Mouse (Mus musculus): ENCODE measurements around the gene Colec11. TPM values are rescaled to one million over a fixed set of nuclear protein-coding genes. Genes with fewer than 3 reads are reported as not detected.
A peak's percentile ranks its signal among the peaks of the same experiment; 100 is the strongest.

Colec11 gene
- polyA plus RNA-seq, 1 experiment from 2014 or later: 1.4 TPM

DNA sequence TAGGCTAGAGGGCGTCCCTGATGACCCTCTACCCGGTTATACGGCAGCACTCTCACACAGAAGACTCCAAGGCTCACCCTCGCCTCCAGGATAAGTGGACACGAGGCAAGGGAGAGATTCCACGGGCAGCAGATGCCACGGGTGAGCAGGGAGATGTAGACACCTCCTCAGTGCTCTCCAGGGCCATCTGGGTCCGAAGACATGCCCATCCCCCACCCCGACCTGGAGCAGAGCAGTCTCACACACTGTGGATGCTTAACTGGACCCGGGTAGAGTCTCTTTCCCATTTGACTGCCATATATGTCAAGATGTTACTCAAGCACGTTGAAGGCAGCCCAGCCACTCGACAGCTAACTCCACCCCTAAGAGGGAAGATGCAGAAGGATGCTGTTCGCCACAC lies 32.7 kb downstream of the Colec11 start:
- no peak overlapping the region for H3K4me3 ChIP-seq (ENCODE audit: low read length)
- H3K27ac ChIP-seq (ENCODE audit: low read depth, low read length): peak overlapping the region; percentile 40; the same call in 1 of the 2 replicates
- no peak for ATAC-seq
- H3K4me2 ChIP-seq (ENCODE audit: low read length): no peak overlapping the region
- no peak overlapping the region for H3K9ac ChIP-seq (ENCODE audit: low read depth, low read length)
- H3K36me3 ChIP-seq (ENCODE audit: control insufficient read depth, insufficient read depth, low read length): no peaks in the 10 kb centered on the region
- no peaks in the 10 kb centered on the region for H3K9me3 ChIP-seq (ENCODE audit: control insufficient read depth, low read length)
- H3K27me3 ChIP-seq (replicated peaks; ENCODE audit: control insufficient read depth, insufficient read depth, low read length): no peaks in the 10 kb centered on the region
- H3K4me1 ChIP-seq (ENCODE audit: control insufficient read depth, insufficient read depth, low read depth, low read length): peaks cover 25% of the 10 kb centered on the region
- WGBS: 46% methylated on average over 13 of the region's 13 CpGs

DNA sequence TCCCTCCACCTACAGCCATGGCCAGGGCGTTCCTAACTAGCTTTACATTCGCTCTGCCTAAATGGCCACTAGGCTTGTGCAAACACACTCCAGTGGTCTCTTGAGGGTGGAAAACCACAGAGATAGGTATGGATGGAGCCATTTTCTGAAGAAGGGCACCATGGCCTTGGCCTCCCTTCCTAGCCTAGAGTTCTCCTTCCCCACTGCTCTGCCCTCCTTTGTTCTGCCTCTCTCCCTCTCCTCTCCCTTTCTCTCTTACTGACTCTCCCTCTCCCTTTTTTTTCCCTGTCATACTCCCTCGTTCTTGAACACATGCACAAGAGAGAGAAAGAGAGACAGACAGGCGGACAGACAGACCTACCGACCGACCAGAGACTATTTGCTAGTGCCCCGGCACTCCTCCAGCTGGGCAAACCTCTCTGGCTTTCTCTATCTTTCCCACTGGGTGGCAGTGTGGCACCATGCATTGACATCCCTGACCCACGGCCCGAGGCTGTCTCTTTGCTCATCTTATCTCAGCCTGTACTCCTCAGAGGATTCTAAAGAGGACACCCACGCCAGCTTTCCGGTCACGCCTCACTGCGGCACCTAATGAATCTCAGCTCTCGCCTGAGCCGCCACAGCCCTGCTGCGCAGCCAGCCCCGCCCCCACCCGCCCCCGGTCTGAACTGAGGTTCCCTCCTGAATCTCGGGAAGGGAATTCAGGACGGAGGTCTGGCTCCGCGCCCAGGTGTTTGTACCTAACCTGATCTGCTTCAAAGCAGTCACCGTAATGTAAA lies 33.9 kb downstream of the Colec11 start:
- 8% methylated on average over 24 of the region's 24 CpGs for WGBS
- Histone ChIP-seq H3K4me2 (ENCODE audit: low read length) (peak overlapping the region; percentile 67), H3K36me3 (ENCODE audit: control insufficient read depth, insufficient read depth, low read length) (no peaks in the 10 kb centered on the region), H3K9ac (ENCODE audit: low read depth, low read length) (peak overlapping the region; percentile 65), H3K4me1 (ENCODE audit: control insufficient read depth, insufficient read depth, low read depth, low read length) (peaks cover 25% of the 10 kb centered on the region), H3K4me3 (ENCODE audit: low read length) (peak overlapping the region; percentile 41), H3K9me3 (ENCODE audit: control insufficient read depth, low read length) (no peaks in the 10 kb centered on the region), H3K27ac (ENCODE audit: low read depth, low read length) (peak overlapping the region; percentile 53), H3K27me3 (replicated peaks; ENCODE audit: control insufficient read depth, insufficient read depth, low read length) (no peaks in the 10 kb centered on the region)
- peak; percentile 95 for ATAC-seq

DNA sequence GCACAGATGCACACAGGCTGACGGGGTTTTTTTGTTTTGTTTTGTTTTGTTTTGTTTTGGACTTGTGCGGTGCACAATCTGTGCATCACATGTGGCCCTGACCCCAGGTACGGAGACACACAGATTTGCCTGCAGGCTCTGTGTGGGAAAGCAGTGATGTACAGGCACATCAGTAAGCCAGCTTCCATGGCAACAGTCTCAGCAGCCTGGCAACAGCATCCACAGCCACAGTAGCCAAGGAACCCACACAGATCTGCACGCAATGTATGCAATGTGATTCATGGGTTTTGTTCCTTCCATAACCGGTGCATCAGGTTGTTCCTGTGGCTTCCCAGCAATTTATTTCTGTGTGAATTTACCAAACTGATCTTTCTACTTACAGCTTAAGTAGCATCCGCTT lies 35.2 kb downstream of the Colec11 start:
- no peaks in the 10 kb centered on the region for H3K27me3 ChIP-seq (replicated peaks; ENCODE audit: control insufficient read depth, insufficient read depth, low read length)
- no peak overlapping the region; the same call in 1 of the 2 replicates for H3K9ac ChIP-seq (ENCODE audit: low read depth, low read length)
- WGBS: 34% methylated on average over 6 of the region's 6 CpGs
- peak; percentile 31; the same call in 1 of the 2 replicates for ATAC-seq
- H3K4me1 ChIP-seq (ENCODE audit: control insufficient read depth, insufficient read depth, low read depth, low read length): peaks cover 25% of the 10 kb centered on the region
- H3K4me3 ChIP-seq (ENCODE audit: low read length): no peak overlapping the region
- H3K36me3 ChIP-seq (ENCODE audit: control insufficient read depth, insufficient read depth, low read length): no peaks in the 10 kb centered on the region
- no peak overlapping the region for H3K4me2 ChIP-seq (ENCODE audit: low read length)
- no peaks in the 10 kb centered on the region for H3K9me3 ChIP-seq (ENCODE audit: control insufficient read depth, low read length)
- H3K27ac ChIP-seq (ENCODE audit: low read depth, low read length): peak overlapping the region; percentile 53

DNA sequence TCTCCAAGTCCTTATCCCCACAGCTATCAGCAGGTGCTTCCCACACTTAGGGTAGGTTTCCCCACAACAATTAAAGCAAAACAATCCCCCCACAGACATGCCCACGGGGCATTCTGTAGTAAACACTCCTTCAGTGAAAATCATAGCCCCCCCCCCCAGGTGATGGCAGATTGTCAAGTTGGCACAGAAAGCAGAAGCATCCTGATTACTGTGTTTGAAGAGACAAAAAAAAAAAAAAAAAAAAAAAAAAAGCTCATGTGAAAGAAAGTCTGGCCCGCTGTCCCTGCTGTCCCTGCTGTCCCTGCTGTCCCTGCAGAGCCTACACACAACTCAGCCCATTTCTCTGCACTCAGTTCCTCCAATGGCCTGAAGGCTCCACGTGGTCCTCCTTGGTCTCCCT lies 39.1 kb downstream of the Colec11 start:
- peaks cover 14% of the 10 kb centered on the region for H3K4me1 ChIP-seq (ENCODE audit: control insufficient read depth, insufficient read depth, low read depth, low read length)
- H3K27me3 ChIP-seq (replicated peaks; ENCODE audit: control insufficient read depth, insufficient read depth, low read length): no peaks in the 10 kb centered on the region
- no peak overlapping the region for H3K4me2 ChIP-seq (ENCODE audit: low read length)
- no peak overlapping the region for H3K27ac ChIP-seq (ENCODE audit: low read depth, low read length)
- H3K4me3 ChIP-seq (ENCODE audit: low read length): no peak overlapping the region
- H3K9me3 ChIP-seq (ENCODE audit: control insufficient read depth, low read length): no peaks in the 10 kb centered on the region
- WGBS: 42% methylated on average over 3 of the region's 3 CpGs
- no peak for ATAC-seq
- no peaks in the 10 kb centered on the region for H3K36me3 ChIP-seq (ENCODE audit: control insufficient read depth, insufficient read depth, low read length)
- H3K9ac ChIP-seq (ENCODE audit: low read depth, low read length): no peak overlapping the region

DNA sequence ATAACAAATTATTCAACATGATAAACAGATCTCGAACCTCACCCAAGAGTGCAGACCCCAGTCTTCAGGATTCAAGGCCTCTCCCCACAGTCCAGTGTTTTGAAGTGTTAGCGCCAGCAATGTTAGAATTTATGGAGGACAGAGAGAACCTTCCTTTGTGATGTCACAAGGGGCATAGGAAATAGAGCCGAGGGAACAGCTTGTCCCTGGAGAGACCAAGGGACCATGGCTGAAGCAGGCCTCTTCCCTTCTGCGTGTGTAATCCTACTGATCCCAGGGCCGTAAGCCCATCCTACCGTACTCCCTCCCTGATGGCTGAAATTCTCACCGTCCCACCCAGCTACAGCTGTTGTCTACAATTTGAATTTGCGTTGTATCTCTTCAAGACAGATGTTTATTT lies 40.8 kb downstream of the Colec11 start, which contains the start of gene Allc:
Gene Allc (minus strand): TSS at position 101 of the 400 bp plus-strand sequence.
- Histone ChIP-seq H3K9ac (ENCODE audit: low read depth, low read length) (no peak within 1 kb of the TSS), H3K27ac (ENCODE audit: low read depth, low read length) (no peak within 1 kb of the TSS), H3K36me3 (ENCODE audit: control insufficient read depth, insufficient read depth, low read length) (no peaks in the 10 kb centered on the region), H3K27me3 (replicated peaks; ENCODE audit: control insufficient read depth, insufficient read depth, low read length) (no peaks in the 10 kb centered on the region), H3K4me3 (ENCODE audit: low read length) (no peak within 1 kb of the TSS), H3K9me3 (ENCODE audit: control insufficient read depth, low read length) (no peaks in the 10 kb centered on the region), H3K4me2 (ENCODE audit: low read length) (no peak within 1 kb of the TSS), H3K4me1 (ENCODE audit: control insufficient read depth, insufficient read depth, low read depth, low read length) (no peaks in the 10 kb centered on the region)
- WGBS: 88% methylated on average over 8 of the region's 8 CpGs
- ATAC-seq: no peak

DNA sequence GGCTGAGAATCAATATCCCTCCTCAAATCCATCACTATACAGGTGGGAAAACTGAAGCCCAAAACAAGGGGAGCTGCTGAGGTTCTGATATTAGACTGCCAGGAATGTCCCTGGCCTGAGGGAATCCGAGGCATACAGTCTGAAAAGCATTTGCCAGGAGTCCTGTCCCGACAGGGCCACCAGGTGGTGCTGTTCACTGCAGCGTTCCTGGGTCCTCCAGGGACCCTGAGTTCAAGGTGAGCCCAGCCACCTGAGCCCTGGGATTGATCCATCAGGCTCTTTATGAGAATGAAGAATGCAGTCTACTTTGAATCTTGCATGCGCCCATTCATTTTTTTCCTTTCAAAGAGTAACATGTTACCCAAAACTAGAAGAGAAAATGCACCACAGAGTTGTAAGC lies 44.0 kb downstream of the Colec11 start:
- Histone ChIP-seq H3K9ac (ENCODE audit: low read depth, low read length) (no peak overlapping the region), H3K4me2 (ENCODE audit: low read length) (no peak overlapping the region), H3K27me3 (replicated peaks; ENCODE audit: control insufficient read depth, insufficient read depth, low read length) (no peaks in the 10 kb centered on the region), H3K4me3 (ENCODE audit: low read length) (no peak overlapping the region), H3K36me3 (ENCODE audit: control insufficient read depth, insufficient read depth, low read length) (no peaks in the 10 kb centered on the region), H3K27ac (ENCODE audit: low read depth, low read length) (no peak overlapping the region), H3K4me1 (ENCODE audit: control insufficient read depth, insufficient read depth, low read depth, low read length) (no peaks in the 10 kb centered on the region), H3K9me3 (ENCODE audit: control insufficient read depth, low read length) (no peaks in the 10 kb centered on the region)
- ATAC-seq: no peak
- 42% methylated on average over 4 of the region's 4 CpGs for WGBS

DNA sequence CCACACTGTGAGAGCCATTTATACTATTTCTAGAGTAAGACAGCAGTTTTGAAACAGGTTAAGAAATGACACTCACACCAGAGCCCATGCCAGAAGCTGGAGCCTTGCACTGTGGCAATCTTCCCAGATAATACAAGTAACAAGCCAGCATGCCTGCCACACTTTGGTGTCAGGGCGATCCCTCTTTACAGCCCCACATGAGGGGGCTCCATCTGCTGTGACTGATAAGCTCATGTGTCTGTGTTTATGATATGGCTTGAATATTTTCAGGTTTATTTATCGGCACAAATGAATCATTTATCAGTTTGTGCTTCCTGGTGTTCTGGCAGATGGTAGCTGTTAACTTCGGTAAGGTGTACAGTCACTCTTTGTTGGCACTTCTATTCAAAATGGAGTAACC lies 45.0 kb downstream of the Colec11 start:
- ATAC-seq: no peak
- Histone ChIP-seq H3K4me3 (ENCODE audit: low read length) (no peak overlapping the region), H3K9me3 (ENCODE audit: control insufficient read depth, low read length) (no peaks in the 10 kb centered on the region), H3K4me1 (ENCODE audit: control insufficient read depth, insufficient read depth, low read depth, low read length) (no peaks in the 10 kb centered on the region), H3K27ac (ENCODE audit: low read depth, low read length) (no peak overlapping the region), H3K4me2 (ENCODE audit: low read length) (no peak overlapping the region), H3K9ac (ENCODE audit: low read depth, low read length) (no peak overlapping the region), H3K36me3 (ENCODE audit: control insufficient read depth, insufficient read depth, low read length) (no peaks in the 10 kb centered on the region), H3K27me3 (replicated peaks; ENCODE audit: control insufficient read depth, insufficient read depth, low read length) (no peaks in the 10 kb centered on the region)
- 88% methylated on average over 3 of the region's 3 CpGs for WGBS

DNA sequence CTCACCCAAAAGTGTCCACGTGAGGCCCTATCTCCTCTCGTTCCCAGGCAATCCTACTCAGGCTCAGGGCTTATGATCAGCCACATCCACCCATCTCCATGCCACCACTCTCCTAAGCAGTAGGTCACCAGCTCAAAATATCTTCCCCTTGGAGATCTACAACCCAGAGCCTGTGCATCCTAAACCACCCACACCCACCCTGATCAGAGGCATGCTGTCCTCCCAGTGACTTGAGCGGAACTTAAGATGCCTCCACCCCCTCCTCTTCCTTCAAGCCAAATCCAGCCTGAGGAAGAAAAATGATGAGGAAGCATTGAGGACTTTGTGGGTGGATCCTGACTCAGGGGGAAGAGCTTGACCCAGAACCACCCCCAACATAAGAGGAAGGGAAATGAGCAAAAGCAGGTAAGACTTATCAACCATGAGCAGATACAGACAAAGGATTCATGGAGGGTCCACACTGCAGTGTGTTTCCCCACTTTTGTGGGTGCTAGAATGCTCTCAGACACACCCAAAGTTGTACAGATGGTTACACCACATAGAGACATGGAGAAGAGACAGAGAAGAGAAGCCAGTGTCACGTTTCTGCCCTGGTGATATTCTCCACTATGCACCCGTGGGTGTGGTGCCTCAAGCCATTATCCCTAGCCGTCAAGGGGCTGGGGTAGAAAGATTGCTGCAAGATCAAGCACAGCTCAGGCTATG lies 47.7 kb downstream of the Colec11 start:
- H3K27me3 ChIP-seq (replicated peaks; ENCODE audit: control insufficient read depth, insufficient read depth, low read length): no peaks in the 10 kb centered on the region
- H3K9me3 ChIP-seq (ENCODE audit: control insufficient read depth, low read length): no peaks in the 10 kb centered on the region
- no peaks in the 10 kb centered on the region for H3K36me3 ChIP-seq (ENCODE audit: control insufficient read depth, insufficient read depth, low read length)
- H3K4me3 ChIP-seq (ENCODE audit: low read length): no peak overlapping the region
- no peak overlapping the region for H3K9ac ChIP-seq (ENCODE audit: low read depth, low read length)
- no peak overlapping the region for H3K27ac ChIP-seq (ENCODE audit: low read depth, low read length)
- no peak for ATAC-seq
- H3K4me1 ChIP-seq (ENCODE audit: control insufficient read depth, insufficient read depth, low read depth, low read length): no peaks in the 10 kb centered on the region
- 81% methylated on average over 6 of the region's 6 CpGs for WGBS
- H3K4me2 ChIP-seq (ENCODE audit: low read length): no peak overlapping the region

DNA sequence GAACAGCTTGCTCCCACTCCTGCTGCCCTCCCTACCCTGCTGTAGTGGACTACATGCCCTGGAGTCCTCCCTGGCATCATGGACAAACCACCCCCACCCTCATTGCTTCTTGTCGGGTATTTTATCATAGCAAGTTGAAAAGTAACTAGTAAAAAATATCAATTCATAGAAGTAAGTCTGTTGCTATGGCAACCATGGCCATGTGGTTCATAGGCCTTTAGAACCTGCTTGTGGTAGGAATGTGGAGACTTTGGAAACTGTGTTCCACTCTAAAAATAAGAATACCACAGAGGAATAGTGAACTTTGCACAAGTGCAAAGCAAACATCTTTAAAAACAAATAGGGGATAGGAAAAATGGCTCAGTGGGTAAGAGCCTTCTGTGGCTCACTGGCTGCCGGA lies 50.9 kb downstream of the Colec11 start:
- H3K36me3 ChIP-seq (ENCODE audit: control insufficient read depth, insufficient read depth, low read length): no peaks in the 10 kb centered on the region
- 0 out of 2 replicates have a peak, but pooled peaks have one; percentile 20 for ATAC-seq
- H3K27me3 ChIP-seq (replicated peaks; ENCODE audit: control insufficient read depth, insufficient read depth, low read length): no peaks in the 10 kb centered on the region
- WGBS: 79% methylated on average over 2 of the region's 2 CpGs
- no peaks in the 10 kb centered on the region for H3K9me3 ChIP-seq (ENCODE audit: control insufficient read depth, low read length)
- no peak overlapping the region for H3K9ac ChIP-seq (ENCODE audit: low read depth, low read length)
- no peak overlapping the region for H3K4me3 ChIP-seq (ENCODE audit: low read length)
- no peak overlapping the region for H3K27ac ChIP-seq (ENCODE audit: low read depth, low read length)
- no peaks in the 10 kb centered on the region for H3K4me1 ChIP-seq (ENCODE audit: control insufficient read depth, insufficient read depth, low read depth, low read length)
- no peak overlapping the region for H3K4me2 ChIP-seq (ENCODE audit: low read length)

Measured in hindbrain, embryonic 16.5 days (tissue).